Mouse (Mus musculus): ENCODE results near the gene Tram2. TPM values are rescaled to one million over a fixed set of nuclear protein-coding genes. Genes with fewer than 3 reads are reported as not detected.

Gene Tram2
- total and polyA plus RNA-seq, 3 experiments, result 0.54 to 2.9 TPM; not detected in 1

DNA sequence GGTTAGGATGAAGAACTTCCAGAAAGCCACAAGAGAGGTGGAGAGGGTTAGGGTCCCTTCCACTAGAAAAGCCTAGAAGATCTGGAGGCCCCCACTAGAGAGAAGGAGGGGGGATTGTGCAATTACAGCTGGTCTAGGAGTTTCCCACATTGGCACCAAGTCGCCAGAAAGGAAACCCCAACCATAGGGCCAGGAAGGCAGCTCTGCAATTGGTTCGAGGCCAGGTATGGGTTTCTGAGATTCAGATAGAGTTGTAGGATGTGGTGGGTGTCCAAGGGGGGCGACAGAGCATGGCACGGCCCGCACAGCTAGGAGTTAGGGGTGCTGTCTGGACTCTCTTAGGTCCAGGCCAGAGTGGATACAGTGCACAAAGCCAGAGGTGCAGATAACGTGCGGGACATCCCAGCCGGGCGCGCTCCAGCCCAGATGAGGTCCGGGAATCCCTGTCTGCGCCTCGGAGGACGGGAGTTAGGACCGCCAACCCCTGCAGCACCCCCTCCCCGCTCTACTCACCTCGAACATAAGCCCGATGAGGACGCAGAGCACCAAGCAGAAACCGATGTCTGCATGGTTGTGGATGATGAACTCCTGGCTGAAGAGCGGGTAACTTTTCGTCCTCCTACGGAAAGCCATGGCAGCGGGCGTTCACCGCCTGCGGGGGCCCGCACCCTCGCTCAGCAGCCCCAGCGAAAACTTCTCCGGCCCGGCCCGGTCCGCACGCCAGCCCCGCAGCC lies 381 bp downstream of the Tram2 start:
- H3K27ac ChIP-seq (ENCODE audit: control insufficient read depth, low read depth, low read length), result no peak overlapping the region
- peak overlapping the region; percentile 55 for H3K9ac ChIP-seq (ENCODE audit: control insufficient read depth, low read depth, low read length, poor library complexity, severe bottlenecking)
- H3K4me1 ChIP-seq (ENCODE audit: control insufficient read depth in 1 of 2, insufficient read depth in 2 of 2, low read length in 2 of 2), result peaks cover 0 to 7% of the 10 kb centered on the region in 2 experiments; a peak in 2 of 4 replicates
- no peaks in the 10 kb centered on the region for H3K9me3 ChIP-seq (replicated peaks; ENCODE audit: insufficient read depth, low read length)
- DNase-seq (ENCODE audit: low read depth, low spot score), result peak; percentile 54
- TF ChIP-seq POLR2A (IDR thresholded peaks at IDR 0.05; ENCODE audit: control insufficient read depth in 1 of 2, insufficient read depth in 1 of 2, low read depth in 1 of 2, low read length in 2 of 2, poor library complexity in 1 of 2) (peak in 1 of 2 experiments; percentile 41; a peak in 1 of 4 replicates), ZKSCAN1 (IDR thresholded peaks at IDR 0.05; ENCODE audit: low read depth, low read length) (no peak), RCOR1 (IDR thresholded peaks at IDR 0.05; ENCODE audit: low read depth, low read length) (no peak), GATA1 (IDR thresholded peaks at IDR 0.05; ENCODE audit: low read depth, low read length) (no peak), USF1 (IDR thresholded peaks at IDR 0.05; ENCODE audit: low read depth, low read length) (no peak), SIN3A (IDR thresholded peaks at IDR 0.05; ENCODE audit: low read length) (0 out of 2 replicates have a peak, but pooled peaks have one; percentile 9)
- peak overlapping the region; percentile 67 to 75 for H3K4me3 ChIP-seq (ENCODE audit: control insufficient read depth in 1 of 2, insufficient read depth in 1 of 2, low read depth in 2 of 2, low read length in 2 of 2)
- H3K36me3 ChIP-seq (ENCODE audit: control insufficient read depth in 1 of 2, insufficient read depth in 2 of 2, low read length in 2 of 2), result no peaks in the 10 kb centered on the region
- H3K79me2 ChIP-seq (ENCODE audit: control insufficient read depth, insufficient read depth, low read length, poor library complexity), result peaks cover 3% of the 10 kb centered on the region; the same call in 1 of the 2 replicates
- H3K27me3 ChIP-seq (ENCODE audit: control insufficient read depth in 1 of 2, insufficient read depth in 2 of 2, low read length in 2 of 2), result no peaks in the 10 kb centered on the region

DNA sequence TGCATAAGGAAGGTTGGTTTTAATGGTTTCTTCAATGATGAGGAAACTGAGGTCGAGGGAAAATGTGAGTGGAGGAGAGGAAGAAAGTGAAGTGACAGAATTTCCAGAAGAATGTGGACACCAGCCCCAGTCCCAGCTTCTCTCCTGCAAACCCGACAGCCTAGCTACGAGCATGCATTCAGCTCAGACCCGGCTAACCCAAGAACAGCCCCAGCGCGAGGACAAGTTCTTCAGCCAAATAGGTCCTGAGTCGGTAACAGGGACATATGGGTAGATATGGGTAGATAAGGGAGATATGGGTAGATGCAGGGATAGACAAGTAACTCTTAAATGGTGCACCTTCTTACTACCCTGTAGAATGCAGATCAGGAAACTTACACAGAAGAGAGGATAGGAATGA lies 1.4 kb downstream of the Tram2 start:
- H3K27me3 ChIP-seq (ENCODE audit: control insufficient read depth in 1 of 2, insufficient read depth in 2 of 2, low read length in 2 of 2), result no peaks in the 10 kb centered on the region
- H3K27ac ChIP-seq (ENCODE audit: control insufficient read depth, low read depth, low read length), result no peak overlapping the region
- TF ChIP-seq HCFC1 (IDR thresholded peaks at IDR 0.05; ENCODE audit: low read depth, low read length), result no peak
- TF ChIP-seq POLR2AphosphoS5 (IDR thresholded peaks at IDR 0.05; ENCODE audit: borderline replicate concordance, low read depth, low read length), result no peak
- TF ChIP-seq ETS1 (IDR thresholded peaks at IDR 0.05; ENCODE audit: low read depth, low read length), result no peak
- no peak for TF ChIP-seq JUND (IDR thresholded peaks at IDR 0.05; ENCODE audit: low read depth, low read length)
- no peak for TF ChIP-seq CHD1 (IDR thresholded peaks at IDR 0.05; ENCODE audit: low read depth, low read length)
- no peak for TF ChIP-seq USF2 (IDR thresholded peaks at IDR 0.05; ENCODE audit: borderline replicate concordance in 1 of 2, insufficient read depth in 1 of 2, low read depth in 1 of 2, low read length in 2 of 2)
- no peak for TF ChIP-seq TBP (IDR thresholded peaks at IDR 0.05; ENCODE audit: low read depth, low read length)
- TF ChIP-seq SMC3 (IDR thresholded peaks at IDR 0.05; ENCODE audit: low read depth, low read length), result no peak
- TF ChIP-seq RAD21 (IDR thresholded peaks at IDR 0.05; ENCODE audit: low read depth, low read length), result no peak
- no peak for TF ChIP-seq MEF2A (IDR thresholded peaks at IDR 0.05; ENCODE audit: extremely low read depth, insufficient replicate concordance, low read depth, low read length, poor library complexity, severe bottlenecking)
- no peak for TF ChIP-seq MAFK (IDR thresholded peaks at IDR 0.05; ENCODE audit: borderline replicate concordance, low read depth, low read length)
- TF ChIP-seq MAX (IDR thresholded peaks at IDR 0.05; ENCODE audit: low read length), result no peak
- H3K4me3 ChIP-seq (ENCODE audit: control insufficient read depth in 1 of 2, insufficient read depth in 1 of 2, low read depth in 2 of 2, low read length in 2 of 2), result no peak overlapping the region
- H3K9ac ChIP-seq (ENCODE audit: control insufficient read depth, low read depth, low read length, poor library complexity, severe bottlenecking), result no peak overlapping the region
- H3K36me3 ChIP-seq (ENCODE audit: control insufficient read depth in 1 of 2, insufficient read depth in 2 of 2, low read length in 2 of 2), result no peaks in the 10 kb centered on the region
- H3K79me2 ChIP-seq (ENCODE audit: control insufficient read depth, insufficient read depth, low read length, poor library complexity), result peaks cover 3% of the 10 kb centered on the region; the same call in 1 of the 2 replicates
- peaks cover 0 to 7% of the 10 kb centered on the region in 2 experiments; a peak in 2 of 4 replicates for H3K4me1 ChIP-seq (ENCODE audit: control insufficient read depth in 1 of 2, insufficient read depth in 2 of 2, low read length in 2 of 2)
- no peak for DNase-seq (ENCODE audit: low read depth, low spot score)
- no peaks in the 10 kb centered on the region for H3K9me3 ChIP-seq (replicated peaks; ENCODE audit: insufficient read depth, low read length)

Measured in MEL (cell line).